Mouse (Mus musculus): ENCODE measurements around the gene Trmt112.

The Trmt112 gene

DNA sequence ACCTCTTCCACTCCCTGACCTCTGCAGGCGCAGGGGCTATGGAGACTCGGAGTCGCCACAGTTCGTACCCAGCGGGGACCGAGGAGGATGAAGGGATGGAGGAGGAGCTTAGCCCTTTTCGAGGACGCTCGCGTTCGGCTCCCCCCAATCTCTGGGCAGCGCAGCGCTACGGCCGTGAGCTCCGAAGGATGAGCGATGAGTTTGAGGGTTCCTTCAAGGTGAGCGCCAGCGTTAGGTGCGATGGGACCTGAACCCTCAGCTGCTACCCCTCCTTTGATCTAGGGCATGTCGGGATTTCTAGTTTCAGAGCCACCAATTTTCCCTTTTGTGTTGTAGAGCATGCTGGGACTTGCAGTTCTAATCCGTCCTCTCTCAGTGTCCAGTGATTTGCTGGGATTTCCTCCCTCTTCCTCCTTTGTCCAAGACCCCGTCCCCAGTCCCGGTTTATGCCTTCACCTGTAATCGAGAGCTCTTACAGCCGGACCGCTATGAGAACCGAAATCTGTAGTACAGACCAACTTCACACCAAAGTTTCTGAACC is 41.2 kb downstream of the Trmt112 start:
- DNase-seq: peak; percentile 63 to 66

DNA sequence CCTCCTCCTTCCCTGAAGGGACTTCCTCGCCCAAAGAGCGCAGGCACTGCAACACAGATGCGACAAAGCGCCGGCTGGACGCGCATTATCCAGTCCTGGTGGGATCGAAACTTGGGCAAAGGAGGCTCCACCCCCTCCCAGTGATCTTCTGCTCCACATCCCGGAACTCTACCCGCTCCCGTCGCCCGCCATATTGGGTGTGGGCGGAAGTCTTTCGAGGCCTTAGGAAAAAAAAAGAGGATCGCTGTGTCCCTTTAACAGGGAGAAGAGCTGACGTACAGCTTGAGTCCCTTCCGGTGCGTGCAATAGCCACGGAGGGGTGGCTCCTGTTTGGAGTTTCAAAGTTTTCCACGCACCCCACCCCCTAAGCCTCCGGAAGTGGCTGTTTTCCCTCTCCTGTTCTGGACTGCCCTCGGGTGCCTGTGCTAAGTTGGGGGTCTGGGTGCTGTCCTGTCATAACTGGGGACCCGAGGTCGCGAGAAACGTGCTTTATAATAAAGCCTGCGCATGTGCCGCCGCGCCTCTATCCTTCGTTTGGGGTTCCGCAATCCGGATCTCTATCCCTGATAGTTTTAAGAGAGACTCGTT is 42.0 kb downstream of the Trmt112 start:
- DNase-seq: peak; percentile 96 to 97

DNA sequence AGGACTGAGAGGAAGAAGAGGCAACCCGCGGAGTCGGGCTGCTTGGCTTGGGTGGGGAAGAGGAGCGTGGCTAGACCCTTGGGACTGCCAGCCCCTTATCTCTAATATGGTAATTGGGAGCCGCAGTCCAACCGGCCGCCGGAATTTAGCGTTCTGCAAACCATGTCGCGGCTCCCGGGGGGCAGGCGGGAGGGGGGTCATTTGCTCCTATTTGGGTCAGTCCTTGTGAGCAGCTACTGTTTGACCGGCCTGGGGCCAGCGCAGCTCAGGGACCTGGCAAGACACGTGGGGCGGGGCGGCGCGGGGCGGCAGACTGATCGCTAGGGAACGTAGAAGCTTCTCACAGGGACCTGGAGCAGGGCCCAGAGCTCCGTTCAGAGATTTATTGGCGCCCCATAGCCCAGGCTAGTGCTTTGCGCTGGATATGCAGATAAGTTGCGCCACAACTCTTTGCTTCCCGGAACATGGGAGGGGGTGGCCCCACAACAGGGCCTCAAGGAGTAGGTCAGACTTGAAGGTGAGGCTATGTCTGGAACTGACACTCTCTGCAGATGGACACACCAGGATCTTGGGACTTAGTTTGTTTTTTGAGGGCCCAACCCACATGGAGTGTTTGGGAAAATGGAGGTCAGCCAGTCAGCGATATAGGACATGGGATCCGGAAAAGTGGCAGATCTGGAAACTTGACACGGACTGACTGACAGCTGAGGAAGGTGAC is 42.7 kb downstream of the Trmt112 start:
- peak; percentile 92 to 93 for DNase-seq

DNA sequence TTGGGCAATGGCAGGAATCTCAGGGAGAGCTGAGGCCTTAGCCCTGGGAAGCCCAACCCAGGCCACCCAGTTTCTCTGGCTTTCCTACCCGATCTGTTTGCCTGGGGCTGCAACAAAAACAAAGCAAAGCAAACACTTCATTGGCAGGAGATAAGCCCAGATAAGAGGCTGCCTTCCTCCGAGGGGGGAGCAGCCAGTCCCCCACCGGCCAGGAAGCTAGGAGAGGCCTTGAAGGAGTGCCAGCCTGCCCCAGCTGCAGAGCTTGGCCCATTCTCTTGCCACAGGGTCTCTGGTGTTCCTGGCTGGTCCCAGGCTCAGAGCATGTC is 43.2 kb downstream of the Trmt112 start:
- peak; percentile 75 to 77 for DNase-seq

DNA sequence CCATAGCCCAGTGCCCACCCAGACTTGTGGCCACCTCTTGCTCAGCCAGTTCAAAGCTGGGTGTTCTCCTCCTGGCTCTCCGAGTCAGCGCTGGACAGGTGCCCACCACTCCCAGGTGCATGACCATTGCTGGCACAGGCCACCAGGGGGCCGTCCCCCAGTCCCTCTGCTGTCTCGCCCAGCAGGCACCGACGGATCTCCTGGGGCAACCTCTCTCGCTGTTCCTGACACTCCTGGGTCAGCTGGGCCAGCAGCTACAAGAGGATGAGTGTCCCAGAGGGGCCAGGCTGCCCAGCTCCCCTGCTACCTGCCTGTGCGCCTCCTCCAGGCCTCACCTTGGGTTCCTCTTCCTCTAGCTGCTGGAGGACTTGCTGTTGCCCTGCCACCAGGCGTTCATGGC is 44.5 kb downstream of the Trmt112 start:
- DNase-seq: peak; percentile 69 to 86

DNA sequence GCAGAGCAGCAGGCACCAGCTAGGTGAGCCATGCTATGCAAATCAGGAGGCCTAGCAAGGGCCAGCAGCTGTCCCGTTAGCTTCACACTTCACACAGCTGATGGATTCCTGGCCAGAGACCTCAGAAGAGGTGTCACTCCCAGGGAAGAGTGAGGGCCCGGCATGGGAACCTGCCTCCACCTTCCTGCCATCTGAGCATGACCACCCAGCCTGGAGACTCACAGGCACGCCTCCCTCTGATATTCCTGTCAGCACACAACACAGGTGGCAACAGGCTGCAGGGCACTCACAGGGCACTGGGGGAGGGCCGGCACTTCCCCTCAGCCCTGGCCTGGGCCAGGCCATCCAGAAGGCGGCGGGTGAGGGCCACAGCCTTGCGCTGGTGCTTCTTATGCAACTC is 45.9 kb downstream of the Trmt112 start:
- DNase-seq: no peak

DNA sequence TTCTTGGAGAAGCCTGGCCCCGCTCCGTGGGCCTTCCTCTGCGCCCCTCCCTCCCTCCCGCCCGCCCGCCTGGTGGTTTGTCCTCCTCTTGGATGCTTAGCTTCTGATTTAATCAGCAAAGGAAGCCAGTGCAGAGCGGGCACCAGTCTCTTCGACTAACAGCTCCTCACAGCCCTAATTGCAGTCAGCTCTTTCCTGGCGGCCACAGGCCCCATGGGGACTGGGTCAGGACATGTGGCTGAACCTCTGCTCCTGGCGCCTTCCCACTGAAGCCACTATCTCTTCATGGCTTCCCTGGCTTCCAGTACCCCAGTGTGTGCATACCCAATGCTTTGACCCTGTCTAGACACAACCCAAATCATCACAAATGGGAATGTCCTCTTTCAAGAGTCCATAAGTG is 47.0 kb downstream of the Trmt112 start:
- no peak for DNase-seq

All from kidney, postnatal 36 days (tissue).